Mouse (Mus musculus) left cerebral cortex, postnatal 14 days (tissue): ENCODE measurements around the gene Npas1. TPM values are rescaled to one million over a fixed set of nuclear protein-coding genes. Genes with fewer than 3 reads are reported as not detected.

Experiments
- DNase-seq, 2 experiments: peaks; one replicate each; pipeline ENCODE4 v3.0.0; 2021 to 2022; ENCODE audit warnings: low spot score in 2 of 2, mixed read lengths in 1 of 2
- intact Hi-C: fragments of 180-260 bp; cut with DNase I; formaldehyde crosslinking; loops from one replicate; pipeline ENCODE4 v1.15.1; 2025
- total RNA-seq, 2 experiments: library from RNA; stranded (reverse); gene quantifications; 2 replicates each; pipeline ENCODE4 v1.2.3; 2021

The Npas1 gene
- total RNA-seq, 2 experiments from 2014 or later, result 13.4 to 14.8 TPM

DNA sequence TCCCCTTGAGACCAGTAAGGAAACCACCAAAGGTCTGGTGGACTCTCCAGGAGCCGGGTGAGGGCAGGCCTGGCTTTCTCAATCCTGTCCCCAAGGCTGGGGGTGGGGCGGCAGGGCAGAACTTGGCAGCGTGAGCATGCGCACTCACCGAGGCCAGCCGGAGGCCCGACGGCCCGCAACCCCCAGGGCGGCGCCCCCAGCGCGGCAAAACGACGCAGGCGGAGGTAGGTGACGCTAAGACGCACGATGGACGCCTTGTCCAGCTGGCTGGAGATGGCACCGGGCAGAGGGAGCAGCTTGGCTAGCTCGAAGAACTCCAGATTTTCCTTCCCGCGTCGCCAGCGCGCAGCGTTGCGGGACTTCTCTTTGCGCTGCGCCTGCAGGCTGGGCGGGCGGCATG lies 3.1 kb downstream of the Npas1 start:
- no peak for DNase-seq
- intact Hi-C loops, result no loop called here

GRCm38 (mm10) chr7:16473847-16474246 lies 3.7 kb downstream of the Npas1 start:
- no peak for DNase-seq
- intact Hi-C loops, result no loop called here

GRCm38 (mm10) chr7:16472116-16472709 lies 5.3 kb downstream of the Npas1 start:
- DNase-seq, result no peak
- intact Hi-C loops, result no loop called here

- DNase-seq, result no peak
- intact Hi-C loops, result no loop called here
These were observed 6.0 kb downstream of the Npas1 start for GRCm38 (mm10) chr7:16471549-16471948.

- intact Hi-C loops, result loop anchor here (10.0 kb wide), 2 partner anchors 173 to 267 kb away; partner anchors contain the start of gene Ap2s1
- DNase-seq, result no peak
These were observed 9.4 kb downstream of the Npas1 start for GRCm38 (mm10) chr7:16468115-16468514.

GRCm38 (mm10) chr7:16466565-16466964 lies 11.0 kb downstream of the Npas1 start:
- intact Hi-C loops, result loop anchor here (10.0 kb wide), 2 partner anchors 172 to 268 kb away; partner anchors contain the start of gene Ap2s1
- DNase-seq, result peak; percentile 28 to 70

DNA sequence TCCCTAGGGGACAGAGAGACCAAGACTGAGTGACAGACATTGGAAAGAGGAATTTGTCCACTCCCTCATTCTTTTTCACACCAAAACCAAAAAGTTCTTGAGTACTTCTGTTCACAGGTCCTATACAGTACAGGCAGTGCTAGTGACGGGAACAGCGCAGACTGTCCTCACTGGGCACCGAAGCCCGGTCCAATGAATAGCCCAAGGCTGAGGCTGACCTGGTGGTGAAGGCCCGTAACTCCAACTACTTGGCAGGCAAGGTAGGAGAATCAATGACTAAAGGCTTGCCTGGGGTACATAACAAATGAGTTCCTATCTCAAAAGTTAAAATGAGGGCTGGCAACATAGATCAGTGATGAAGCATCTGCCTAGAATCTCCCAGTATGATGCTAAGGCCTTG lies 12.0 kb downstream of the Npas1 start:
- intact Hi-C loops, result loop anchor here (2.0 to 10.0 kb wide), 5 partner anchors 25 to 269 kb away; partner anchors contain the start of gene Ap2s1

DNA sequence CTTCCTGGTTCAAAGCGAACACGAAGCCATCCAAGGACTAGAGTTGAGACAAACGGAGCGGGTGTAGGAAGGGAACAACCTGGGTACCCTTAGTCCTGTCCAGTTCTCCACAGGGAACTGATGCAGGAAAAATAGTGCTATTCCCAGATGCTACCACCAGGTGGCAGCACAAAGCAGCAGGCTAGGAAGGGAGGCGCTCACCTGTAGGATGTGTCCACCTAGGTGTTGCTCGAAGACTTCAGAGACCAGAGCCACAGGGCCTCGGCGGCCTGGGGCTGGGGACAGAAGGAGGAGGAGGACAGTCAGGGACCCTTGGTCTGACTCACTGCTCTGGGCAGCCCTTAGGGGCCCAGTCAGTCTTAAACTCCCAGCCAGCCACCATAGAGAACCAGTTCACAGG lies 12.4 kb downstream of the Npas1 start:
- intact Hi-C loops, result loop anchor here (2.0 to 10.0 kb wide), 5 partner anchors 26 to 270 kb away; partner anchors contain the start of gene Ap2s1
- DNase-seq, result peak; percentile 56 to 79

More for the DNA sequence above, 12.0 kb downstream of the Npas1 start:
- DNase-seq, result no peak

DNA sequence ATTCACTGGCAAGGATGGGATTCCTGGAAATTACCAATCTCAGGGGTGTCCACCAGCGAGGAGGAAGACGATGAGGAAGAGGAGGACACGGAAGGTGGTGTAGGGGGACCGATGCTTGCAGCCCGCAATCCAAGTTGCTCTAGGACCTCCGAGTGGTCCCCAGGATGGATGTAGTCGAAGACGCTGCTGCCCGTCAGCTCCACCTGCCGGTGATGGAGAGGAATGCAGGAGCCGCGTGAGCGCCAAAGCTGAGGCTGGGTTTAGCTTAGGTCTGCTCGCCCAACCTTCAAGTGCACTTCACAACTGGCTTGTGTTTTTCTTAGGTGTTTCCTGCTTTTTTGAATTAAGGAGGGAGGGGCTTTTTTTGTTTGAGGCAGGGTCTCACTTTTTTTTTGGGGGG lies 14.3 kb downstream of the Npas1 start:
- intact Hi-C loops, result loop anchor here (10.0 kb wide), 2 partner anchors 168 to 272 kb away; partner anchors contain the start of gene Ap2s1
- peak; percentile 81 to 88 for DNase-seq

GRCm38 (mm10) chr7:16461705-16462104 lies 15.8 kb downstream of the Npas1 start:
- DNase-seq, result no peak
- intact Hi-C loops, result loop anchor here (10.0 kb wide), 2 partner anchors 167 to 273 kb away; partner anchors contain the start of gene Ap2s1

- no peak for DNase-seq
- intact Hi-C loops, result loop anchor here (10.0 kb wide), 2 partner anchors 166 to 274 kb away; partner anchors contain the start of gene Ap2s1
These were observed 16.4 kb downstream of the Npas1 start for GRCm38 (mm10) chr7:16461151-16461550.

DNA sequence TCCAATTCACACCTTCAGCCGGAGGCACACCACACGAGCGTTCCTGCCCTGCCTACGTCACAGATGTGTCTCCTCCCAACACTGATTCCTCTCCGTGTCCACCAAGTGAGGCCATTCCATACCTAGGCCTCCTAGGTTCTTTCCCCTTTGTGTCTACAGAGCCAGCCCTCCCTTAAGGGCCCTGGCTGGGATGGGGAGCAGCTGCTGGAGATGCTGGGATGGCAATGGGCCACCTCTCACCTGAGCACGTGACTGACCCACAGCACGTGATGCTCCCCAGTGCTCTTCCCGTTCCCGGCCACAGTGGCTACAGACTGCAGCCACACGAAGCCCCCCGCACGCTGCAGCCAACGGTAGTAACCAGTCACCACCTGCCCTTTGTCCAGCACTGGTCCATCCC lies 17.0 kb downstream of the Npas1 start:
- intact Hi-C loops, result loop anchor here (10.0 kb wide), 2 partner anchors 166 to 274 kb away; partner anchors contain the start of gene Ap2s1
- no peak for DNase-seq

GRCm38 (mm10) chr7:16456289-16456688 lies 21.2 kb downstream of the Npas1 start:
- DNase-seq, result no peak
- intact Hi-C loops, result no loop called here

DNA sequence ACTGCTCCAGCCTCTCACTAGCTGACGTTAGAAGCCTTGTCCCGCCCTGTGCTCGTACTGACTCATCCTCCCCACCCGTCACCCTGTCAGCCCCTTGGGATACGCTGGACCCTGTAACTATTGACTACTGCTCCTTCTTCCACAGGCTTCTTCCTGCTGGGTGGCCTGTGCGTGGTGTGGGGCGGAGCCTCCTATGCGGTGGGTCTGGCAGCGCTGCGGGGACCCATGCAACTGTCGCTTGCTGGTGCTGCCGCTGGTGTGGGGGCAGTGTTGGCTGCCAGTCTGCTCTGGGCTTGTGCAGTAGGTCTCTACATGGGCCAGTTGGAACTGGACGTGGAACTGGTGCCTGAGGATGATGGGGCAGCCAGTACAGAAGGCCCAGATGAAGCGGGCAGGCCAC lies 22.5 kb downstream of the Npas1 start:
- intact Hi-C loops, result no loop called here
- DNase-seq, result no peak

- DNase-seq, result peak; percentile 74 to 82
- intact Hi-C loops, result no loop called here
These were observed 24.3 kb downstream of the Npas1 start for GRCm38 (mm10) chr7:16453118-16453711.

DNA sequence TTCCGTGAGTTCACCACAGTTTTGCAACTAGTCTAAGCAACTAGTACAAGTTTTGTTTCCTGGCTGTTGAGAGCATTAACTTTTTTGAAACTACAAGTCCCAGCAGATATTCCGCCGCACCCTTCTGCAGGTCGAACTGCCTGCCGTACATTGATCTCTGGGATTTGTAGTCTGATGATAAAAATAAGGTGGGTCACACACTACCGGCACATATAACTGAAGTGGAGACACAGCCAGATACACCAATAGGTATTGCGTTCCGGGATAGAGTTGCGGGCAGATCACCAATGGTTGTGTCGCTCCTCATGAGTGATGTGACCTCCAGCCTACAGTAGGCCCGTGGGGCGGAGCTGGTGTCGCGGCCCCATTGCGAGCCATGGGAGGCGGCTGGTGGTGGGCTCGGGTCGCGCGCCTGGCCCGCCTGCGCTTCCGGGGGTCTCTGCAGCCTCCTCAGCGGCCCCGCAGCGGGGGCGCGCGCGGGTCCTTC lies 24.9 kb downstream of the Npas1 start, which contains the start of gene Tmem160:
Tmem160 (plus strand) TSS at position 193 of the 487 bp plus-strand sequence.
- intact Hi-C loops, result no loop called here

DNA sequence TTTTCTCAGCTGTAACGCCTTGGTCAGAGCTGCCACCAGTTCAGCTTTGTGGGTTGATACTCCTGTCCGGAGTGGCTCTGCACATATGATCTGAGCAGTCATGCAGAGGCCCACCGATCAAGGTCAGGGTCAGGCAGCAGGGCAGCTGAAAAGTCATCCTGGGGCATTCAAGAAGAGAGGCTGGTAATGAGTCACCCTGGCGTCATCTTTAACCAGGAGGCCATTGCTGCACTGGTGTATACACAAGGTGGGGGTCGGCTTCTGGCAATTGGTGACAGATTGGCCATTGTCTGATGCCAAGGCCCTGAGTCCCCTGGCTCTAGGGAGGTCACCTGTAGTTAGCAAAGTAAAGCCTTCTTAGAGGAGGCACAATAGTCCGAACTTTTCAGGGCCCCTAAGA lies 25.9 kb downstream of the Npas1 start:
- no peak for DNase-seq
- intact Hi-C loops, result no loop called here

More for the DNA sequence above, 24.9 kb downstream of the Npas1 start, which contains the start of gene Tmem160:
- DNase-seq, result peak; percentile 90 to 98

DNA sequence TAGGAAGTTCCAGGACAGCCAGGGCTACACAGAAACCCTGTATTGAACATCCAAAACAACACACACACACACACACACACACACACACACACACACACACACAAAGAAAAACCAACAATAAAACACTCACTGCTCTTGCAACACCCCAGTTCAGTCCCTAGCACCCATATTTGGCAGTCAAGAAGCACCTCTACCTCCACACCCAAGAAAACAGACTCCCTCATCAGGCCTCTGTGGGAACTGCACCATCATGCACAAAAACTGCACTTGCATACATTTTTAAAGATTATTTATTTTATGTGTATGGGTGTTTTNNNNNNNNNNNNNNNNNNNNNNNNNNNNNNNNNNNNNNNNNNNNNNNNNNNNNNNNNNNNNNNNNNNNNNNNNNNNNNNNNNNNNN lies 36.3 kb downstream of the Npas1 start:
- intact Hi-C loops, result no loop called here
- no peak for DNase-seq

DNA sequence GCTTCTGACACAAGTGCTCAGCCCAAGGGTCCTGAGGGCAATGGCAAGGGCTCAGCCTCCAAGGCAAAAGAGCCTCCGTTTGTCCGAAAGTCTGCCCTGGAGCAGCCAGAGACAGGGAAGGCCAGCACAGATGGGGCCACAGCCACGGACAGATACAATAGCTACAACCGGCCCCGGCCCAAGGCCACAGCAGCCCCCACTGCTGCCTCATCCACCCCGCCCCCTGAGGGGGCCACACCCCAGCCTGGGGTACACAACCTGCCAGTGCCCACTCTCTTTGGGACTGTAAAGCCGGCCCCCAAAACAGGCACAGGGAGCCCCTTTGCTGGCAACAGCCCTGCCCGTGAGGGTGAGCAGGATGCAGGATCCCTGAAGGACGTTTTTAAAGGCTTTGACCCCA lies 42.4 kb downstream of the Npas1 start:
- DNase-seq, result no peak
- intact Hi-C loops, result no loop called here

GRCm38 (mm10) chr7:16433352-16433971 lies 44.1 kb downstream of the Npas1 start:
- intact Hi-C loops, result no loop called here
- DNase-seq, result no peak
